Mouse (Mus musculus) spleen, adult 2 months (tissue): ENCODE results near the gene Sh2d6.

Source experiments
- CTCF ChIP-seq: fragments of 200-500 bp; IDR thresholded peaks from 2 replicates; pipeline ENCODE4 v1.5.1; 2011; ENCODE audit warnings: mild to moderate bottlenecking, inconsistent platforms; ENCODE audit not compliant: insufficient read depth, insufficient read length, insufficient replicate concordance; ENCODE audit errors: extremely low read depth
- POLR2A ChIP-seq: fragments of 200-500 bp; IDR thresholded peaks from 2 replicates; pipeline ENCODE4 v1.6.1; 2011; ENCODE audit warnings: low read depth, low read length, inconsistent platforms

DNA sequence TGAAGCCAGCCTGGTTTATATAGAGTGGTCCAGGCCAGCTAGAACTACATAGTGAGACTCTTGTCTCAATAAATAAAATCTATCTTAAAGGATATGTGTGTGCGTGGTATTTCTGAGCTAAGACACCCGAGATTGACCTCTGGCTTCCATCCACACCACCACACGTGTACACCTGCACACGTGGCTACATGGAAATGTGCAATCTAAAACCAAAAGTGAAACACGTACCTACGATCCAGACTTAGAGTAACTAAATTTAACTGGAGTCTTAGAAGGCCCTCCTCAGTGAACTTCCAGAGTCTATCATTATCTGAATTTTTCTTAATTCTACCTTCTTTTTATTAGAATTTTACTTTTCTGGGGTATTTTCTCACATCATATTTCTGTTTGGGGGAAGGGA is 35.2 kb downstream of the Sh2d6 start:
- TF ChIP-seq POLR2A: no peak
- no peak for TF ChIP-seq CTCF
